Mouse (Mus musculus) telencephalon, adult 2 months (tissue): Measurements from ENCODE around the gene Slc29a3.

Source experiments
- DNase-seq: peaks from one replicate; pipeline ENCODE4 v3.0.0-alpha.2; 2011; ENCODE audit warnings: low read depth, low spot score

Slc29a3 gene

GRCm38 (mm10) chr10:60670166-60670565 is 82.4 kb downstream of the Slc29a3 start:
- DNase-seq = no peak

GRCm38 (mm10) chr10:60668591-60668990 is 84.0 kb downstream of the Slc29a3 start:
- no peak for DNase-seq
